Mouse (Mus musculus) ES-E14 (cell line): ENCODE results near the gene Mapk8ip1.

ENCODE experiments used
- CHD2 ChIP-seq: IDR thresholded peaks from 2 replicates; pipeline ENCODE4 v1.6.1; 2014; ENCODE audit warnings: mild to moderate bottlenecking, low read depth, low read length, inconsistent platforms
- HCFC1 ChIP-seq: IDR thresholded peaks from 2 replicates; pipeline ENCODE4 v1.6.1; 2012; ENCODE audit warnings: low read length, inconsistent platforms, borderline replicate concordance; ENCODE audit not compliant: insufficient read depth
- MAFK ChIP-seq: IDR thresholded peaks from 2 replicates; pipeline ENCODE4 v1.6.1; 2014; ENCODE audit warnings: mild to moderate bottlenecking, low read depth, low read length, inconsistent platforms; ENCODE audit not compliant: insufficient read depth
- ZC3H11A ChIP-seq: IDR thresholded peaks from 2 replicates; pipeline ENCODE4 v1.6.1; 2012; ENCODE audit warnings: low read depth, mild to moderate bottlenecking, inconsistent platforms, low read length, borderline replicate concordance
- ZNF384 ChIP-seq: IDR thresholded peaks from 2 replicates; pipeline ENCODE4 v1.6.1; 2012; ENCODE audit warnings: low read depth, low read length, inconsistent platforms

- no peak for TF ChIP-seq ZNF384
- no peak for TF ChIP-seq CHD2
- TF ChIP-seq HCFC1: no peak
- TF ChIP-seq MAFK: no peak
- TF ChIP-seq ZC3H11A: no peak
Observed at GRCm38 (mm10) chr2:92382759-92383158, 18.3 kb downstream of the Mapk8ip1 start.
